Mouse (Mus musculus) A20 (cell line): Measurements from ENCODE around the gene Gm13078.

ENCODE experiments used
- DNase-seq: peaks from one replicate; pipeline ENCODE4 v3.0.0-alpha.2; 2011; ENCODE audit warnings: low read depth, low spot score

Gene Gm13078

DNA sequence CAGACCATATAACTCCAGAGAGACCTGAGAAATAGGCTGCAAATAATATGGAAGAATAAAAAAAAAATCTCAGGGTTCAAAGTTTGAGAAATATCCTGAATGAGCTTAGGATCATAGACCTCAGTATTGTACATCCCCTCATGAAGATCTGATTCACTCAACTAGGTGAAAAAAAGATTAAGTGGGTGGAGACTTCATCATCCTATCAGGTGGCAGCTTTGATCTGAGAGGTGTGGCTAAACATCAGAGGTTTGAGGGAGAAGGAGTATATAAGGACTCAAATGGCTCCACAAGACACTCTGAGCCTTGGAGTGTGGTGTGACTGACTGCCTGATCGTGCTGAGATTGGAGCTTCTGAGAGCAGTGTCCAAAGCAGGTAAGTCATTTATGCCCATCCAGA, at the start of gene Gm13078:
Gene Gm13078, plus strand, starts transcription at position 301 of the 400 bp plus-strand sequence.
- no peak for DNase-seq

- no peak for DNase-seq
Measured at GRCm38 (mm10) chr4:143702611-143703010, 16.6 kb upstream of the Gm13078 start, which contains the start of gene Gm13089. Gm13089 (minus strand) TSS chr4:143702711.
